Mouse (Mus musculus): ENCODE data around the gene Ikbip. TPM values are rescaled to one million over a fixed set of nuclear protein-coding genes. Genes with fewer than 3 reads are reported as not detected.

Ikbip gene
- polyA plus RNA-seq, 1 experiment: 12.3 TPM

DNA sequence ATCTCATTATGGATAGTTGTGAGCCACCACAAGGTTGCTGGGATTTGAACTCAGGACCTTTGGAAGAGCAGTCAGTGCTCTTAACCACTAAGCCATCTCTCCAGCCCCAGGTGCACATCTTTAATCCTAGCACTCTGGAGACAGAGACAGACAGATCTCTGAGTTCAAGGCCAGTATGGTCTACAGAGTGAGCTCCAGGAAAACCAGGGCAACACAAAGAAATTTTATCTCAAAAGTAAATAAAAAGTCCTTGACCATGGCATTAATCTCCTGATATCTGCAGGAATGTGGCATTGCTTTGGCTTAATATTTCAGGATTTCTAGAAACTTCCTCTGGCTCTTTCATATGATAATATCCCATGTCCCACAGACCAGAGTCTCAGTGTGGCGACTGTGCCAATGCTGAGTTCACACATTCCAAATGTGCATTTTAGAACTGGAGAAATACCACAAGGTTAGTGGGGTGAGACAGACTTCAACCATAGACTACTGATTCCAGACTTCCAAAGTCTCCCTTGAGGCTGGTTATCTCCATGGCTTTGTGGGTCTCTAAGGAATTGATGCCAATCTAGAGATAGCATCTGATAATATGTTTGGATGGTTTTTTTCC, 45.9 kb downstream of the Ikbip start:
- Histone ChIP-seq H3K36me3 (ENCODE audit: control insufficient read depth, insufficient read depth) (no peaks in the 10 kb centered on the region), H3K79me2 (ENCODE audit: control insufficient read depth, insufficient read depth) (peaks cover 2% of the 10 kb centered on the region), H3K4me3 (ENCODE audit: insufficient read depth, poor library complexity, severe bottlenecking) (no peak overlapping the region), H3K79me3 (ENCODE audit: low read depth) (peaks cover under 1% of the 10 kb centered on the region), H3ac (ENCODE audit: control insufficient read depth, insufficient read length, low read depth) (no peak overlapping the region), H3K27me3 (ENCODE audit: control insufficient read depth, insufficient read depth, insufficient read length) (no peaks in the 10 kb centered on the region)
- TF ChIP-seq MYOD1 (IDR thresholded peaks at IDR 0.05; ENCODE audit: control insufficient read depth, insufficient read length, low read depth): no peak
- no peak for TF ChIP-seq CEBPB (IDR thresholded peaks at IDR 0.05; ENCODE audit: low read depth)
- TF ChIP-seq MYOG (IDR thresholded peaks at IDR 0.05; ENCODE audit: control insufficient read depth, extremely low read depth, insufficient read length): no peak
- TF ChIP-seq MAX (IDR thresholded peaks at IDR 0.05): no peak
- TF ChIP-seq USF1 (IDR thresholded peaks at IDR 0.05; ENCODE audit: low read depth): no peak
- TF ChIP-seq FOSL1 (IDR thresholded peaks at IDR 0.05; ENCODE audit: insufficient read depth, low read length, poor library complexity, severe bottlenecking): no peak
- TF ChIP-seq CTCF (IDR thresholded peaks at IDR 0.05; ENCODE audit: control insufficient read depth, insufficient read depth, insufficient read length): no peak

DNA sequence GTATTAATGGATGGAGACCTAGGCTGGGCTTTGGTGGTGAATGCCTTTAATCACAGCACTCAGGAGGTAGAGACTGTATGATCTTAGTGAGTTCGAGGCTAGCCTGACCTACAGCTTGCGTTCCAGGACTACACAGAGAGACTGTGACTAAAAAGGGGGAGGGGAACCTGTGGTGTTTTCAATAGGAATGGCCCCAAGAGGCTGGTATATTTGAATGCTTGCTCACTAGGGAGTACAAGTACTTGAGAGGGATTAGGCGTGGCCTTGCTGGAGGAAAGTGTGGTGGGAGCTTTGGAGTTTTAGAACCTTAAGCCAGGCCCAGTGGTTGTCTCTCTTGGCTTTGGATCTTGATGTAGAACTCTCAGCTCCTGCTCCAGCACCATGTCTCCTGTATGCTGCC, 48.1 kb downstream of the Ikbip start:
- Histone ChIP-seq H3K79me3 (ENCODE audit: low read depth) (no peaks in the 10 kb centered on the region), H3ac (ENCODE audit: control insufficient read depth, insufficient read length, low read depth) (no peak overlapping the region), H3K27me3 (ENCODE audit: control insufficient read depth, insufficient read depth, insufficient read length) (no peaks in the 10 kb centered on the region), H3K36me3 (ENCODE audit: control insufficient read depth, insufficient read depth) (no peaks in the 10 kb centered on the region), H3K79me2 (ENCODE audit: control insufficient read depth, insufficient read depth) (no peaks in the 10 kb centered on the region), H3K4me3 (ENCODE audit: insufficient read depth, poor library complexity, severe bottlenecking) (no peak overlapping the region)
- TF ChIP-seq FOSL1 (IDR thresholded peaks at IDR 0.05; ENCODE audit: insufficient read depth, low read length, poor library complexity, severe bottlenecking) (no peak), MAX (IDR thresholded peaks at IDR 0.05) (no peak), USF1 (IDR thresholded peaks at IDR 0.05; ENCODE audit: low read depth) (no peak), MYOD1 (IDR thresholded peaks at IDR 0.05; ENCODE audit: control insufficient read depth, insufficient read length, low read depth) (no peak), CTCF (IDR thresholded peaks at IDR 0.05; ENCODE audit: control insufficient read depth, insufficient read depth, insufficient read length) (no peak), CEBPB (IDR thresholded peaks at IDR 0.05; ENCODE audit: low read depth) (no peak)

DNA sequence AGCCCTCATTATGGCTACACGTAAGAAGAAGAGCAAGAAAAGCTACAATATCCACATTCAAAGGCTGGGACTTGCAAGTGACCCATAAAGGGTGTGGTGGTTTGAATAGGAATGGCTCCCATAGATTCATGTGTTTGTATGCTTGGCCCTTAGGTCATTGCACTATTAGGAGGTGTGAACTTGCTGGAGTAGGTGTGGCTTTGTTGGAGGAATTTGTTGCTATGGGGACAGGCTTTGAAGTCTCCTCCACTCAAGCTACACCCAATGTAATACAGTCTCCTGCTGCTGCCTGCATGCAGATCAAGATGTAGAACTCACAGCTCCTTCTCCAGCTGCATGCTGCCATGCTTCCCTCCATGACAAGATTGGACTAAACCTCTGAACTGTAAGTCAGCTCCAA, 48.8 kb downstream of the Ikbip start:
- Histone ChIP-seq H3K27me3 (ENCODE audit: control insufficient read depth, insufficient read depth, insufficient read length) (no peaks in the 10 kb centered on the region), H3ac (ENCODE audit: control insufficient read depth, insufficient read length, low read depth) (no peak overlapping the region), H3K79me3 (ENCODE audit: low read depth) (no peaks in the 10 kb centered on the region), H3K79me2 (ENCODE audit: control insufficient read depth, insufficient read depth) (no peaks in the 10 kb centered on the region), H3K36me3 (ENCODE audit: control insufficient read depth, insufficient read depth) (no peaks in the 10 kb centered on the region), H3K4me3 (ENCODE audit: insufficient read depth, poor library complexity, severe bottlenecking) (no peak overlapping the region)
- TF ChIP-seq MYOG (IDR thresholded peaks at IDR 0.05; ENCODE audit: control insufficient read depth, extremely low read depth, insufficient read length): no peak
- no peak for TF ChIP-seq MYOD1 (IDR thresholded peaks at IDR 0.05; ENCODE audit: control insufficient read depth, insufficient read length, low read depth)
- no peak for TF ChIP-seq CTCF (IDR thresholded peaks at IDR 0.05; ENCODE audit: control insufficient read depth, insufficient read depth, insufficient read length)
- no peak for TF ChIP-seq CEBPB (IDR thresholded peaks at IDR 0.05; ENCODE audit: low read depth)
- no peak for TF ChIP-seq MAX (IDR thresholded peaks at IDR 0.05)
- no peak for TF ChIP-seq USF1 (IDR thresholded peaks at IDR 0.05; ENCODE audit: low read depth)
- no peak for TF ChIP-seq FOSL1 (IDR thresholded peaks at IDR 0.05; ENCODE audit: insufficient read depth, low read length, poor library complexity, severe bottlenecking)

DNA sequence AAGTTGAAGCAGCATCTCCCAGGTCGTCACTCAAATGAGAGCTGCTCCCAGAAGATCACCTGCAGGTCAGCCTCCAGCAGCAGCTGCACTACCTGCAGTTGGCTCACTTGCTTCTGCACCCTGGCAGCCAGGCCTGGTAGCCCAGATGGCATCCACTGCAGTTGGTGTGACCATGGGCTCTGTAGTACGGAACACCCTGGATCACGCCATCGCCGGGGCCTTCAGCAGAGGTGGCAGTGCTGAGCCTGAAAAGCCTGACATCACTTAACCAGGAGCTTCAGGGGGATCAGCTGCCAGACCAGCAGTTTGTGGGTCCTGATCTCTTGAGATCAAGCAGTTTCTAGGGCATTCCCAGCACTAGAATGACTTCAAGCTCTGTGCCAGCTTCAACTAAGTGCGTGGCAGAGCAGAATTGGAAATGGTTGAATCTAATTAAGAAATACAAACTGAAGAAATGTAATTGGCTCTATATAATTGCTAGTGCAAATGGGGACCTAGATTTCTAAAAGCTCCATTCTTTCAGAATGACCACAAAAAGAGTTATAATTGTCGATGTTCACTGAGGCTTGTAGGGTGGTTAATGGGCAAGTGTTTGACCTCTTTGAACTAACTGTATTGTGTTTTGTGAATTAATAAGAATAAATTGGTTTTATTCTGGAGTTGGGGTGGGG, 52.7 kb downstream of the Ikbip start:
- Histone ChIP-seq H3K79me3 (ENCODE audit: low read depth) (no peaks in the 10 kb centered on the region), H3K4me3 (ENCODE audit: insufficient read depth, poor library complexity, severe bottlenecking) (no peak overlapping the region), H3K27me3 (ENCODE audit: control insufficient read depth, insufficient read depth, insufficient read length) (no peaks in the 10 kb centered on the region), H3K36me3 (ENCODE audit: control insufficient read depth, insufficient read depth) (no peaks in the 10 kb centered on the region), H3K79me2 (ENCODE audit: control insufficient read depth, insufficient read depth) (no peaks in the 10 kb centered on the region), H3ac (ENCODE audit: control insufficient read depth, insufficient read length, low read depth) (no peak overlapping the region)
- TF ChIP-seq FOSL1 (IDR thresholded peaks at IDR 0.05; ENCODE audit: insufficient read depth, low read length, poor library complexity, severe bottlenecking) (no peak), MYOG (IDR thresholded peaks at IDR 0.05; ENCODE audit: control insufficient read depth, extremely low read depth, insufficient read length) (no peak), CEBPB (IDR thresholded peaks at IDR 0.05; ENCODE audit: low read depth) (no peak), MAX (IDR thresholded peaks at IDR 0.05) (no peak), CTCF (IDR thresholded peaks at IDR 0.05; ENCODE audit: control insufficient read depth, insufficient read depth, insufficient read length) (no peak), MYOD1 (IDR thresholded peaks at IDR 0.05; ENCODE audit: control insufficient read depth, insufficient read length, low read depth) (no peak), USF1 (IDR thresholded peaks at IDR 0.05; ENCODE audit: low read depth) (no peak)

DNA sequence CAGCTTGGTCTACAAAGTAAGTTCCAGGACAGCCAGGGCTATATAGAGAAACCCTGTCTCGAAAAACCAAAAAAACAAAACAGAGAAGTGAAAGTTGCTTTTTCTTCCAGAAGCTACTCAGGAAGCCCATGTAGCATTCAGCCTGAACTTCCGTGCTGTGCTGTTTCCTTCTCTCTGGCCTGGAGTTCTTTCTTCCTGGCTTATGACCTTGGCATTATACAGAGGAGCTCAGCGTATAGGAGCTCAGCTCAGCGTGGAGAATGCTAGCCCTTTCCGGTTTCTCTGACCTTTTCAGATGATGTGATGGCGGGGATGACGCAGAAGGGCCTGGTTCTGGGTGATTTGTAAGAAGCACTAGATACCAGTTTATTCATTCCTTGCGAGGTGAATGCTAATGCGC, 54.7 kb downstream of the Ikbip start:
- Histone ChIP-seq H3K79me3 (ENCODE audit: low read depth) (no peaks in the 10 kb centered on the region), H3K79me2 (ENCODE audit: control insufficient read depth, insufficient read depth) (no peaks in the 10 kb centered on the region), H3K36me3 (ENCODE audit: control insufficient read depth, insufficient read depth) (no peaks in the 10 kb centered on the region), H3K4me3 (ENCODE audit: insufficient read depth, poor library complexity, severe bottlenecking) (no peak overlapping the region), H3K27me3 (ENCODE audit: control insufficient read depth, insufficient read depth, insufficient read length) (no peaks in the 10 kb centered on the region), H3ac (ENCODE audit: control insufficient read depth, insufficient read length, low read depth) (no peak overlapping the region)
- TF ChIP-seq MYOD1 (IDR thresholded peaks at IDR 0.05; ENCODE audit: control insufficient read depth, insufficient read length, low read depth): no peak
- no peak for TF ChIP-seq CEBPB (IDR thresholded peaks at IDR 0.05; ENCODE audit: low read depth)
- no peak for TF ChIP-seq FOSL1 (IDR thresholded peaks at IDR 0.05; ENCODE audit: insufficient read depth, low read length, poor library complexity, severe bottlenecking)
- no peak for TF ChIP-seq USF1 (IDR thresholded peaks at IDR 0.05; ENCODE audit: low read depth)
- no peak for TF ChIP-seq CTCF (IDR thresholded peaks at IDR 0.05; ENCODE audit: control insufficient read depth, insufficient read depth, insufficient read length)
- no peak for TF ChIP-seq MYOG (IDR thresholded peaks at IDR 0.05; ENCODE audit: control insufficient read depth, extremely low read depth, insufficient read length)
- TF ChIP-seq MAX (IDR thresholded peaks at IDR 0.05): no peak

Data from C2C12 (cell line).